Mouse (Mus musculus) limb, embryonic 12.5 days (tissue): ENCODE results near the gene Clic5. TPM values are rescaled to one million over a fixed set of nuclear protein-coding genes. Genes with fewer than 3 reads are reported as not detected.

ENCODE experiments used
- ATAC-seq: fragments of 200-750 bp; cut with Nextera tagmentation; 2 replicates; pipeline ENCODE4 v1.8.0; 2017; ENCODE audit warnings: low read depth, moderate TSS enrichment; ENCODE audit not compliant: insufficient number of reproducible peaks, insufficient read depth, low FRiP score, low TSS enrichment
- H3K27ac ChIP-seq: fragments of 300-500 bp; sonication (generic); 2 replicates; pipeline ENCODE4 v1.5.1; 2016; ENCODE audit warnings: mild to moderate bottlenecking, moderate library complexity
- H3K27me3 ChIP-seq: fragments of 300-500 bp; sonication (generic); 2 replicates; pipeline ENCODE4 v1.6.1; 2016; ENCODE audit warnings: mild to moderate bottlenecking, moderate library complexity
- H3K36me3 ChIP-seq: fragments of 300-500 bp; sonication (generic); 2 replicates; pipeline ENCODE4 v1.6.1; 2016; ENCODE audit warnings: mild to moderate bottlenecking, moderate library complexity
- H3K4me1 ChIP-seq: fragments of 300-500 bp; sonication (generic); replicated peaks from 2 replicates; pipeline ENCODE4 v1.6.1; 2016
- H3K4me2 ChIP-seq: fragments of 300-500 bp; sonication (generic); 2 replicates; pipeline ENCODE4 v1.6.1; 2016; ENCODE audit warnings: mild to moderate bottlenecking, moderate library complexity
- H3K4me3 ChIP-seq: fragments of 300-500 bp; sonication (generic); replicated peaks from 2 replicates; pipeline ENCODE4 v1.5.1; 2016; ENCODE audit warnings: mild to moderate bottlenecking
- H3K9ac ChIP-seq: fragments of 300-500 bp; sonication (generic); replicated peaks from 2 replicates; pipeline ENCODE4 v1.6.1; 2016; ENCODE audit warnings: mild to moderate bottlenecking, moderate library complexity
- H3K9me3 ChIP-seq: fragments of 300-500 bp; sonication (generic); 2 replicates; pipeline ENCODE4 v1.6.1; 2016; ENCODE audit warnings: mild to moderate bottlenecking, moderate library complexity
- WGBS: fragments of 180-500 bp; shearing (Covaris S2); methylation state at CpG from one replicate; pipeline ENCODE4 v1.1.7; 2016; 5-methylcytosine and 5-hydroxymethylcytosine counted together
- polyA plus RNA-seq: library from polyadenylated mRNA; unstranded; fragments of >200 nt; fragmentation: Nextera tagmentation; extraction: Ambion mirVana; gene quantifications from 2 replicates; pipeline ENCODE4 v1.2.1, GENCODE M21; 2016

Clic5 gene
- polyA plus RNA-seq, 1 experiment from 2014 or later: 0.29 TPM

DNA sequence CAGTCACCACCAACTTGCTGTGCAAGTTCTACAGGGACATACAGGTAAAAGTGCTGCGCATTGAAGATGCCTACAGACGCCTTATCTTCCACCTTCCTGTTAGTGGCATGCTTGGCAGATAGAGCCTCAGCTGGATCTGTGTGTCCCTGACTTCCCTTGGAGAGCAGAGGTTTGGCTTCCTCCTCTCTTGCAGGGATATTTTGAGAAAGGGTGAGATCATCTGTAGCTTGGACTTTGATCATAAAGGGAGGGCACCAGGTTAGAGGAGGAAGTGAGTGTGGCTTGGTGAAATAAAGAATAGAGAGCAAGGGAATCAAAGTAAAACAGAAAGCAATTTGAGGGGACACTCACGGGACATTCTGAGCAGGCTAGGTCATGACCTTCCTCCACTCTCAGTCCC is 4.6 kb downstream of the Clic5 start:
- Histone ChIP-seq H3K27ac (no peak overlapping the region), H3K36me3 (no peaks in the 10 kb centered on the region), H3K4me3 (no peak overlapping the region), H3K9me3 (no peaks in the 10 kb centered on the region), H3K27me3 (peaks cover 52% of the 10 kb centered on the region), H3K4me2 (no peak overlapping the region), H3K9ac (no peak overlapping the region), H3K4me1 (peaks cover 22% of the 10 kb centered on the region)
- no peak for ATAC-seq
- WGBS: 66% methylated on average over 3 of the region's 3 CpGs

DNA sequence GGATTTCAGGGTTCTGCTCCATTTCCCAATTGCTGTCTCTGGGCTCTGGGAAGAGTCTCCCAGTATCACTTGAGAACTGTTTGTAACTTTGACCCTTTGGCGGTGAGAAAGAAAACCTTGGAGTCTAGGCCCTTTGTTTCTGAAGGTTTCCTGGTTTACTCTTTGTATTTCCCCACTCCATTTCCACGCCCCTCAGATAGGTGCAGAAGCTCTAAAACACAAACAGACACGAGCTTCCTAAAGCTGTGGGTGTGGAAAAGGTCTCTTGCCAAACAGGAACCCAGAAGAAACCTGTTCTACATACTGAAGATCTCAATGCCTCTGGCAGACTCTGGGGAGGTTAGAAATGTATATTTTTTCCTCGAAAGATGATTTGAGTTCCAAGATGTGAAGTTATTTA is 10.8 kb downstream of the Clic5 start:
- Histone ChIP-seq H3K4me2 (no peak overlapping the region), H3K4me1 (no peaks in the 10 kb centered on the region), H3K4me3 (no peak overlapping the region), H3K27ac (no peak overlapping the region), H3K9me3 (no peaks in the 10 kb centered on the region), H3K36me3 (no peaks in the 10 kb centered on the region), H3K27me3 (no peaks in the 10 kb centered on the region), H3K9ac (no peak overlapping the region)
- ATAC-seq: no peak
- WGBS: 73% methylated on average over 4 of the region's 4 CpGs

DNA sequence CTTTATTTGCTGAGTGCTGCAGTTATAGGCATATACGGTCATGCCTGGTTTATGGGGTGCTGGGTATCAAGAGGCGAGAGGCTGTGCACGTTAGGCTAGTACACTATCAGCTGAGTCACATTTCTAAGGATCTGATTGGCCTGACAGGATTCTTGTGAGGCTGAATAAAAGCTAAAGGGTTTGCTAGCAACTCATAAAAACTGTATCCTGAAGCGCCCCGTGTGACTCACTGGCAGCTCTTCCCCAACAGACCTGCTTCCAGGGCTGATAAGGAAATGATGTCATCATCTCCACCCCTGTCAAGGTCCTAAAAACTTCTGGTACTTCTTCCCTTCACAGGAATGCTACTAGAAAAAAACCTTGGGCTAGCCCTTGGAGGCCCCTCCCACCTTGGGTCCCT is 14.6 kb downstream of the Clic5 start:
- no peaks in the 10 kb centered on the region for H3K4me1 ChIP-seq
- WGBS: 63% methylated on average over 5 of the region's 5 CpGs
- no peaks in the 10 kb centered on the region for H3K27me3 ChIP-seq
- no peaks in the 10 kb centered on the region for H3K9me3 ChIP-seq
- no peak overlapping the region for H3K4me2 ChIP-seq
- no peak overlapping the region for H3K27ac ChIP-seq
- no peak for ATAC-seq
- no peak overlapping the region for H3K9ac ChIP-seq
- no peaks in the 10 kb centered on the region for H3K36me3 ChIP-seq
- H3K4me3 ChIP-seq: no peak overlapping the region

DNA sequence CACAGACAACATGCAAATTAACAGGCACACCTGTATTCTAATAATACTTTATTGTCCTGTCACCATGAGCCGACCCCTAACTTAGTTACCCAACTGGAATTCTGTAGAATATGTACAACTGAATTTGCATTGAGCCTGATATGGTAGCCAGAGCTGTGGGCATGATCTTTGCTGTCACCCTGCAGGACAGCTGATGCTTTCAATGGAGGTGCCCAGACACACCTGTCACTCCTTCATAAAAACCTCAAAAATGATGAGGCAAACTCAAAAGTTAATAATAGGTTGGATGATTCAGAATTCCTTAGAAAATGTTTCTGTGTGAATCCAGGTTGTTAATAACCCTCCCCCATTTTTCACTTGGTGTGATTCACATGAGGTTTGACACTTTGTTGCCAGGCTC is 16.4 kb downstream of the Clic5 start:
- H3K27me3 ChIP-seq: no peaks in the 10 kb centered on the region
- 76% methylated on average over 1 of the region's 1 CpGs for WGBS
- H3K27ac ChIP-seq: no peak overlapping the region
- no peak overlapping the region for H3K4me3 ChIP-seq
- H3K4me2 ChIP-seq: no peak overlapping the region
- ATAC-seq: no peak
- H3K9ac ChIP-seq: no peak overlapping the region
- H3K36me3 ChIP-seq: no peaks in the 10 kb centered on the region
- H3K4me1 ChIP-seq: no peaks in the 10 kb centered on the region
- no peaks in the 10 kb centered on the region for H3K9me3 ChIP-seq

DNA sequence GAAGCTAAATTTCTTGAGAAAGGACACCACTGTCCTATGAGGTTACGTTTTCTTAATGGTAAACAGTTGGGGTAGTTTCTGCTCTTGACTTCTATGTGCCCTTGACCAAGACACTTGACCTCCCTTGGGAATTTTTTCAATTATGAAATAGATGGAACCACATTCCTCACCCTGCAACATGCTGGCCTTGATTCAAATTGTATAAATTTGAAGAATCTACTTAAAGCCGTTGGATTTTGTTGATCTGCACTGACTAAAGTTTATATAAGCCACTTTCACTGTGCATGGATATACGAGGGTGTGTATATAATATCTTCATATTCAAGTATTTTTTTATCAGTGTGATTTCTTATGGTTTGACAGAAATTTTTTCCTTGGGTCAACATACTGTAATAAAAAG is 17.2 kb downstream of the Clic5 start:
- Histone ChIP-seq H3K4me2 (no peak overlapping the region), H3K4me1 (no peaks in the 10 kb centered on the region)

DNA sequence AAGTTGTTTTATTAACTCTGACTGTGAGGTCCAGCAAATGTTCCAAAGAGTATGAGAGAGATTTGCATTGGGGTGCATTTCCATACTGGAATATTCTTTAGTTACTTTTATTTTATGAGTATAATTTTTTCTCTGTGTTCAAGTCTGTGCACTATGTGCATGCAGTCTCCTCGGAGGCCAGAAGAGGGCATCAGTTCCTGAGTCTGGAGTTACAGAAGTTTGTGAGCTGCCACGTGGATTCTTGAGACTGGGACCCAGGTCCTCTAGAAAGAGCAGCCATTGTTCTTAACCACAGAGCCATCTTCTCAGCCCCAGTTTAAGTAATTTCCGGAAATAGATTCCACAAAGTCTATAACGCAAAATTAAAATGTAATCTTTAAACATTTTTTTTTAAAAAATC is 20.5 kb downstream of the Clic5 start:
- WGBS: 81% methylated on average over 4 of the region's 4 CpGs
- H3K27me3 ChIP-seq: no peaks in the 10 kb centered on the region
- no peaks in the 10 kb centered on the region for H3K36me3 ChIP-seq
- H3K9me3 ChIP-seq: no peaks in the 10 kb centered on the region
- H3K9ac ChIP-seq: no peak overlapping the region
- no peaks in the 10 kb centered on the region for H3K4me1 ChIP-seq
- H3K4me2 ChIP-seq: no peak overlapping the region
- H3K27ac ChIP-seq: no peak overlapping the region
- H3K4me3 ChIP-seq: no peak overlapping the region
- ATAC-seq: no peak

More for the DNA sequence above, 17.2 kb downstream of the Clic5 start:
- Histone ChIP-seq H3K27me3 (no peaks in the 10 kb centered on the region), H3K36me3 (no peaks in the 10 kb centered on the region), H3K4me3 (no peak overlapping the region), H3K27ac (no peak overlapping the region), H3K9ac (no peak overlapping the region), H3K9me3 (no peaks in the 10 kb centered on the region)
- ATAC-seq: no peak
- 81% methylated on average over 3 of the region's 3 CpGs for WGBS

DNA sequence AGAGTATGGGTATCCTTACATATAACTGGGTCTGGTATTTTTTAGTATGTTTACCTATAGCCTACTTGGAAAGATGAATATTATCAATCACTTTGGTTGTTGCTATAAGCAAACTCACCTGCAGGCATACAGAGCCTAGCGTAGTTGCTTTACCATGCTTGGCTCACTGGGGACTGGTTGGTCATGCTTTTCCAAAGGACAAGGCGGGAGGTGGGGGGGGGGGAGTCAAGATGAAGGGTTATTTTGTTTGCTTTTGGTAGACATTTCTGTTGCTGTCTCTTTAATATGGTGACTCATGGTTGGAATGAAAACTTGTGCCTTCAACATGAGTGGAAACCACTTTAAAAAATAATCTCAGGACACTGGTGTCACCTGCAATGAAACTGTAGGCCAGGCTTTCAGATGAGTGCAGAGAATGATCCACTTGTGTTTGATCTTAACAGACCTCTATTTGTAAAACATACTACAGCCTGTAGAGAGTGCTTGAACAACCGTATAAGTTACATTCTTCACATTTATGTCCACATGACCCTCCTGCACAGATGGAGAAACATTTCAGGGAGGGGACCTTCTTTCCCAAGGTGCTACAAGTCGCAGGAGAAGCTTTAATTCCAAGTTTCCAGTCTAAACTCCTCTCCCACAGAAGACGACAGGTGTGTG is 24.7 kb downstream of the Clic5 start:
- Histone ChIP-seq H3K4me1 (no peaks in the 10 kb centered on the region), H3K27ac (no peak overlapping the region), H3K4me2 (no peak overlapping the region), H3K9ac (no peak overlapping the region), H3K36me3 (no peaks in the 10 kb centered on the region), H3K27me3 (no peaks in the 10 kb centered on the region), H3K4me3 (no peak overlapping the region), H3K9me3 (no peaks in the 10 kb centered on the region)
- no peak for ATAC-seq
- 89% methylated on average over 5 of the region's 5 CpGs for WGBS

DNA sequence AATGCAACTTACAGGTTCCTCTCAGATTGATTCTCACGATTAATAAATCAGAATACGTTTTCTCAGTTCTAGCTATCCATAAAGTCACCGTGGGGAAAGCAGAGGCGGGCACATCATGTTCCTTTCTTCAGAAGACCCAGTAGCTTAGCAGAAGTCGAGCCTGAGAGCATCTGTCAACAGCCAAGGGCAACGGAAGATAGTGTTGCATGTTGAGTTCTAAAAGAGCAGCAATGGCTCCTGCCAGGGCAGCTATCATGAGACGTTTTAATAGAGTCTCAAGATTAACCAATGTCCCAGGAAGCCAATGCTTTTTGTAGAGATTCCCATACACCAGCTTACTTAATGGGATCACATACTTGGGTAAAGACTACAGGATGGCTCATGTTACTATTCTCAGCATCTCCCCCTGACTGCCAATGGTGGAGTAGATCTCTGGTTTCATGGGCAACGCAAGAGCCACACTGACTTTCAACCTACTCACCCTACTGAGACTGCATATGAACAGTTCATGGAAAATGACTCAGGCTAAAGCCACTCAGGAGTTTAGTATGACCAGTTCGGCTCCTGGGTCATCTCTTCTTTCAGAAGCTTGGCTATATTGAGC is 26.9 kb downstream of the Clic5 start:
- Histone ChIP-seq H3K27ac (no peak overlapping the region), H3K4me3 (no peak overlapping the region), H3K4me1 (no peaks in the 10 kb centered on the region), H3K9me3 (no peaks in the 10 kb centered on the region), H3K27me3 (no peaks in the 10 kb centered on the region), H3K4me2 (no peak overlapping the region), H3K36me3 (no peaks in the 10 kb centered on the region), H3K9ac (no peak overlapping the region)
- 86% methylated on average over 9 of the region's 9 CpGs for WGBS
- no peak for ATAC-seq

DNA sequence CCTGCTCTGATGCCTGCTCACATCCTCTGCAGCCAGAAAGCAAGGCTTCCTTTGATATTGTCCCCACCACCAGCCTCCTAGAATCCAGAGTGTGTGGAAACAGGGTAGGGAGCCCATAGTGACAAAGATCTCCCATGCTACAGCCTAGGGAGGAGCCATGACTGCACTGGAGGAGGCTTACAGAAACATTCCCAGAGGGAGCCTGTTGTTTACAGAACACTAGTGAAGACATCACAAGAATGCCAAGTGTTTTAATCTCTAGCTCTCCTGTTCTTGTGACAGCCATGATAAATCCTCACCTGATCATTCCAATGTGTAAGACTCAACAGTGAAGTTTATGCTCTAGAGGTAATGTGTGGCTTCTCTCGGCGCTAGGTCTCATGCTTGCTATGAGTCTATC is 28.8 kb downstream of the Clic5 start:
- H3K27me3 ChIP-seq: no peaks in the 10 kb centered on the region
- no peaks in the 10 kb centered on the region for H3K4me1 ChIP-seq
- H3K36me3 ChIP-seq: no peaks in the 10 kb centered on the region
- ATAC-seq: no peak
- no peak overlapping the region for H3K4me2 ChIP-seq
- H3K9me3 ChIP-seq: no peaks in the 10 kb centered on the region
- H3K9ac ChIP-seq: no peak overlapping the region
- H3K27ac ChIP-seq: no peak overlapping the region
- H3K4me3 ChIP-seq: no peak overlapping the region
- 89% methylated on average over 2 of the region's 2 CpGs for WGBS

DNA sequence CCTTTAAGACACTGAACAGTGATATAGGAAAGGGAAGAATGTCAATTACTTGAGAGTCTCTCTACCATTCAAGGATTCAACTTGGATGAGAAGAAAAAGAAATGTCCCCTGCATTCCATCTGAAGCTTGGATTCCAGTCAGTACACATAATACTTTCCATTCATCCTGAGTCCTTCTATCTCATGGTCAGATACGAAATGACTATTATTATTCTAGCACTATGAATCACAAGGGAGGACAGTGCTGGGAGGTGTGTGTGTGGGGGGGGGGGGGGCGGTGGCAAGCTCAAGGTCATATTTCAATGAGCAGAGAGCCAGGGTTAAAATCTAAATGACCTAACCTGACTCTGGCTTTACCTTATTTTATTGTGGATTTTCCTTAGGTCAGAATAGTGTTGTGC is 31.6 kb downstream of the Clic5 start:
- no peak overlapping the region for H3K4me3 ChIP-seq
- ATAC-seq: no peak
- H3K9ac ChIP-seq: no peak overlapping the region
- no peaks in the 10 kb centered on the region for H3K36me3 ChIP-seq
- H3K27me3 ChIP-seq: no peaks in the 10 kb centered on the region
- 80% methylated on average over 2 of the region's 2 CpGs for WGBS
- no peaks in the 10 kb centered on the region for H3K4me1 ChIP-seq
- no peak overlapping the region for H3K4me2 ChIP-seq
- no peaks in the 10 kb centered on the region for H3K9me3 ChIP-seq
- H3K27ac ChIP-seq: no peak overlapping the region

DNA sequence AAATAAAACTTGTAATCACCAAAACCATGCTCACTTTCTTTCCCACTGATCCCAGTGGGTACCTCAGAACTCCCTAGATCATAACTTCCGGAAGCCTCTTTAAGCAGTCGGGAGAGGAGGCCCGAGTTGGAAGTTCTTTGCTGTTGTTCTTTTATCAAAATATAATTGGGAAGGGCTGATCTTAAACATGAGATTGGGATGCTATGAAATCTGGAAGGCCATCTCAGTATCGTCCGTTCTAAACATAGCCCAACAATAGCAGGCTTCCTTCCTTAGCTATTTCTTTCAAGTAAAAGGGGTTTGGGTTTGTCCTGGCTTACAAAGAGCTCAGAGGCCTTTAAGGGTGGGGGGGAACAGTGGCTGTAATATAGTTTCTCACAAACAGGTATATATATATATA is 40.0 kb downstream of the Clic5 start:
- no peak overlapping the region for H3K9ac ChIP-seq
- no peak for ATAC-seq
- H3K4me2 ChIP-seq: no peak overlapping the region
- no peaks in the 10 kb centered on the region for H3K36me3 ChIP-seq
- 0 out of 2 replicates have a peak, but pooled peaks cover 3% of the 10 kb centered on the region for H3K9me3 ChIP-seq
- WGBS: 93% methylated on average over 5 of the region's 5 CpGs
- no peak overlapping the region for H3K4me3 ChIP-seq
- no peaks in the 10 kb centered on the region; the same call in 1 of the 2 replicates for H3K27me3 ChIP-seq
- H3K27ac ChIP-seq: no peak overlapping the region
- no peaks in the 10 kb centered on the region for H3K4me1 ChIP-seq

DNA sequence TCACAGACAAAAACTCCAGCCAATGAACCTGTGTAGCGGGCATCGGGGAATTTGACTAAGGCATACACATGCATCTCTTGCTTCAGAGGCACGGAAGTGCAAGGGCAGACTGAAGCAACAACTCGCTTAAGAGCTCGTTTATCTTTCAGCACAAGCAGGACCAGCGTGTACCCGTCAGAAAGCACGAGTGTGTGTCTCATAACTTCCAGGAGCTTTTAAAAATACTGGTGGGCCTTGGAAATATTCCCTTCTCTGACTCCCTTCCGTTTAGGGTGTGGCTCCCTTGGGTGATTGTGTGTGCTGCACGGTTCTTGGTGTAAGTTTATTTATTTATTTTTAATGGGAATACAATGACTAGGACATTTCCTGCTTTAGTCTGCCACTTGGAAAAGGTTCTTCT is 41.7 kb downstream of the Clic5 start:
- Histone ChIP-seq H3K9me3 (0 out of 2 replicates have a peak, but pooled peaks cover 3% of the 10 kb centered on the region), H3K27me3 (no peaks in the 10 kb centered on the region; the same call in 1 of the 2 replicates), H3K4me3 (no peak overlapping the region), H3K36me3 (no peaks in the 10 kb centered on the region), H3K9ac (no peak overlapping the region), H3K4me2 (no peak overlapping the region), H3K27ac (no peak overlapping the region), H3K4me1 (no peaks in the 10 kb centered on the region)
- WGBS: 71% methylated on average over 10 of the region's 10 CpGs
- ATAC-seq: no peak
